Mouse (Mus musculus) embryonic fibroblast, embryonic 13.5 days (primary cell): Measurements from ENCODE around the gene Upf2.

Experiments used
- CTCF ChIP-seq: IDR thresholded peaks from 2 replicates; pipeline ENCODE4 v1.5.1; 2011; ENCODE audit warnings: mild to moderate bottlenecking, control low read depth, low read length, moderate library complexity, borderline replicate concordance; ENCODE audit not compliant: insufficient read depth
- POLR2A ChIP-seq: IDR thresholded peaks from 2 replicates; pipeline ENCODE4 v1.6.1; 2011; ENCODE audit warnings: low read depth, mild to moderate bottlenecking, control low read depth, low read length, moderate library complexity

DNA sequence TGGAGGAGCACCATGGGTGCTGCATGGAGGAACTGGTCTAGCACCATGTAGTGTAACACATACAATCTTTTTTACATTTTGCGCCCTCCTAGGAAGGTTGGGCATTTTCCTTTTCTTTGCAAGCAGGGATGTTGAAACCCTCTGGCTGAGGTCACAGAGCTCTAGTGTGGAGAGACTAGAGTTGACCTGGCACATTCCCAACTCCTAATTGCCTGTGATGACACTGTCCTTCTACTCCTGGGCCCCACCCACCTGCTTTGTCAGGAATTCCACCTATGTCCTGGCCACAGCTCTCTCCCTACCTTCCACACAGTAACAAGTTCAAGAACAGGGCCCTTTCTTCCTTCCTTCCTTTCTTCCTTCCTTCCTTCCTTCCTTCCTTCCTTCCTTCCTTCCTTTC, 132.4 kb downstream of the Upf2 start:
- TF ChIP-seq CTCF (no peak), POLR2A (no peak)
